Mouse (Mus musculus): Measurements from ENCODE around the gene Btf3. TPM values are rescaled to one million over a fixed set of nuclear protein-coding genes. Genes with fewer than 3 reads are reported as not detected.

The Btf3 gene
- polyA plus RNA-seq, 1 experiment from 2014 or later: 499 TPM

GRCm38 (mm10) chr13:98306852-98307475 is 9.8 kb downstream of the Btf3 start:
- Histone ChIP-seq H3K4me3 (ENCODE audit: low read depth, low read length) (no peak overlapping the region), H3K27me3 (replicated peaks; ENCODE audit: insufficient read depth, low read length) (no peaks in the 10 kb centered on the region), H3K4me1 (ENCODE audit: insufficient read depth, low read depth, low read length) (no peaks in the 10 kb centered on the region), H3K36me3 (ENCODE audit: insufficient read depth, low read length) (peaks cover 21% of the 10 kb centered on the region), H3K9me3 (ENCODE audit: low read length) (no peaks in the 10 kb centered on the region), H3K27ac (ENCODE audit: low read length) (0 out of 2 replicates have a peak overlapping the region, but pooled peaks have one; percentile 10), H3K4me2 (replicated peaks; ENCODE audit: low read depth, low read length) (no peak overlapping the region), H3K9ac (replicated peaks; ENCODE audit: low read depth) (no peak overlapping the region)
- no peak for ATAC-seq
- DNase-seq (ENCODE audit: low spot score): no peak
- TF ChIP-seq CTCF (IDR thresholded peaks at IDR 0.05) (no peak), EP300 (IDR thresholded peaks at IDR 0.05) (no peak)
- WGBS: 28% methylated on average over 14 of the region's 14 CpGs

DNA sequence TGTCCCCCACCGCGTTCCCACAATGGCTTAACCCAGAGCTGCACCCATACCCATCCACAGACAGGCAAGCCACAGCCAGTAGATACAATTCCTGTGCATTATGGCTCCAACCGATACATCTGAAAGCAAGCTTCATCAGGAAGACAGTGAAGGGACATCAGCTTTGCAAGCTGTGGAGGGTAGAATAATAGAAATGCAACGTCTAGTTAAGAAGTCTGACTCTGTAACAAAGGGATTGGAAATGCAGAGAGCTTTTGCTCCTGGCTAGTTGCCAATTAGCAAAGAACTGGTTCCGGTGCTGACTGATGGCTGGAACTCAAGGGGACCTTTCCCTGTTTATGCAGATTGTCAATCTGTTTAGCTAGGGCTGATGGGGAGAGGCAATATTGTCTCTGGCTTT is 10.4 kb downstream of the Btf3 start:
- Histone ChIP-seq H3K36me3 (ENCODE audit: insufficient read depth, low read length) (peaks cover 15% of the 10 kb centered on the region; the same call in 1 of the 2 replicates), H3K4me1 (ENCODE audit: insufficient read depth, low read depth, low read length) (no peaks in the 10 kb centered on the region), H3K27me3 (replicated peaks; ENCODE audit: insufficient read depth, low read length) (no peaks in the 10 kb centered on the region), H3K9me3 (ENCODE audit: low read length) (no peaks in the 10 kb centered on the region), H3K4me3 (ENCODE audit: low read depth, low read length) (no peak overlapping the region), H3K4me2 (replicated peaks; ENCODE audit: low read depth, low read length) (no peak overlapping the region), H3K27ac (ENCODE audit: low read length) (0 out of 2 replicates have a peak overlapping the region, but pooled peaks have one; percentile 10), H3K9ac (replicated peaks; ENCODE audit: low read depth) (no peak overlapping the region)
- TF ChIP-seq CTCF (IDR thresholded peaks at IDR 0.05): no peak
- TF ChIP-seq EP300 (IDR thresholded peaks at IDR 0.05): no peak
- DNase-seq (ENCODE audit: low spot score): peak; percentile 37
- no peak for ATAC-seq
- 36% methylated on average over 5 of the region's 5 CpGs for WGBS

DNA sequence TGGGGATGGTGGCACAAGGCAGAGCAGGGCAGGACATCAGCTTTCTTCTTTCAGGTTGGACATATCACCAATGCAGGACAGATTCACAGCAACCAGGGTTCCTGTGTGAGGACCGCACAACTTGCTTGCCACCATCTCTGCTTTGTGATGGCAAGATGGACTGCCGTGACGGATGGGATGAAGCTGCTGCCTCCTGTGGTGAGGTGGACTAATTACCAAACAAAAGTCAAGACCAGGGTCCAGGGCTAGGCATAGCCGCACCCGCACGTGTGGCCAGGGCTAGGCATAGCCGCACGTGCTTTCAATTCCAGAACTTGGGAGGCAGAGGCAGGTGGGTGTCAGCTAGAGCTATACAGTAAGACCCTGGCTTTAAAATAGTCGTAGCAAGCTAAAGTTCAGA is 11.5 kb downstream of the Btf3 start:
- no peak overlapping the region for H3K9ac ChIP-seq (replicated peaks; ENCODE audit: low read depth)
- no peak for DNase-seq (ENCODE audit: low spot score)
- TF ChIP-seq CTCF (IDR thresholded peaks at IDR 0.05): peak; percentile 15; the same call in 1 of the 2 replicates
- no peak for TF ChIP-seq EP300 (IDR thresholded peaks at IDR 0.05)
- 90% methylated on average over 9 of the region's 9 CpGs for WGBS
- no peak overlapping the region for H3K4me3 ChIP-seq (ENCODE audit: low read depth, low read length)
- no peaks in the 10 kb centered on the region for H3K9me3 ChIP-seq (ENCODE audit: low read length)
- peaks cover 4% of the 10 kb centered on the region; the same call in 1 of the 2 replicates for H3K36me3 ChIP-seq (ENCODE audit: insufficient read depth, low read length)
- H3K27ac ChIP-seq (ENCODE audit: low read length): no peak overlapping the region
- no peaks in the 10 kb centered on the region for H3K4me1 ChIP-seq (ENCODE audit: insufficient read depth, low read depth, low read length)
- no peaks in the 10 kb centered on the region for H3K27me3 ChIP-seq (replicated peaks; ENCODE audit: insufficient read depth, low read length)
- no peak for ATAC-seq
- no peak overlapping the region for H3K4me2 ChIP-seq (replicated peaks; ENCODE audit: low read depth, low read length)

DNA sequence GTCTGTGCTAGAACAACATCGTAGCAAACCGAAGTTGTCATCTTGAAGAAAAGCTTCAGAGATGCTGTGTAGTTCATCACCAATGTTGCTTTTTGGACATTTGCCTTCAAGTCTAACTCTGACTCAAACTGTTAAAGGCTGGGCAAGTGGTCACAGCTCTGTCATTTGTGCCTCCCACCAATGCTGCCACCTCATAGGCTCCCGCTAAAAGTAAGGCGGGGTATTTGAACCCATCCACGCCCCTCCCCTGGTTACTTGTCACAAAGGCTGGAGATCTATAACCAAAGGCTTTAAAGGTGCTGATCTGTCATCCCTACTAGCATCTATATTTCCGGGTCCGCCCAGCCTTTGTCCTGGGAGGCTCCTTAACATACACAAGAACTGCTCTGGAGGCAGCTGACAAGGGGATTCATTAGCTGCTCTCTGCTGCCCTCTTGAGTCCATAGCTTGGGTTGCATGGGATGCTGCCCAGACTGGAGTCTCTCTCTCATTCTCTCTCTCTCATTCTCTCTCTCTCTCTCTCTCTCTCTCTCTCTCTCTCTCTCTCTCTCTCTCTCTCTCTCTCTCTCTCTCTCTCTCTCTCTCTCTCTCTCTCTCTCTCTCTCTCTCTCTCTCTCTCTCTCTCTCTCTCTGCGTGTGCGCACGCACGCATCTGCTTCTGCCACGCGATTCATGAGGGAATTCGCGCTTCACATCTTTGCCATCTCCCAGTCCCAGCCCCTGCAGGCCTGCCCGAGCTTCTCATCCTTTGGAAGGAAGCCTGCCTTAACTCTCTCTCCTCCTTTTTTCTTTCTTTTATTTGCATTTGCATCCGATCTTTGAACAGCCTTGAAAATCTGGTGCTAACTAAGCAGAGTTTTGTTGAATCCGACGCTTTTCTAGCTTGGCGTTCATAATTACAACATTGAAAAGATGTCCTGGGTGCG is 17.7 kb downstream of the Btf3 start:
- ATAC-seq (peak; percentile 84), DNase-seq (ENCODE audit: low spot score) (peak; percentile 88)
- no peak overlapping the region for H3K27ac ChIP-seq (ENCODE audit: low read length)
- TF ChIP-seq CTCF (IDR thresholded peaks at IDR 0.05) (peak; percentile 82), EP300 (IDR thresholded peaks at IDR 0.05) (no peak)
- no peak overlapping the region for H3K4me2 ChIP-seq (replicated peaks; ENCODE audit: low read depth, low read length)
- WGBS: 54% methylated on average over 21 of the region's 21 CpGs
- no peak overlapping the region for H3K4me3 ChIP-seq (ENCODE audit: low read depth, low read length)
- H3K36me3 ChIP-seq (ENCODE audit: insufficient read depth, low read length): no peaks in the 10 kb centered on the region
- H3K27me3 ChIP-seq (replicated peaks; ENCODE audit: insufficient read depth, low read length): no peaks in the 10 kb centered on the region
- H3K4me1 ChIP-seq (ENCODE audit: insufficient read depth, low read depth, low read length): no peaks in the 10 kb centered on the region
- no peak overlapping the region for H3K9ac ChIP-seq (replicated peaks; ENCODE audit: low read depth)
- no peaks in the 10 kb centered on the region for H3K9me3 ChIP-seq (ENCODE audit: low read length)

GRCm38 (mm10) chr13:98297883-98298482 is 18.8 kb downstream of the Btf3 start:
- ATAC-seq: no peak
- no peak for TF ChIP-seq EP300 (IDR thresholded peaks at IDR 0.05)
- peak; percentile 46 for TF ChIP-seq CTCF (IDR thresholded peaks at IDR 0.05)
- 90% methylated on average over 6 of the region's 6 CpGs for WGBS
- DNase-seq (ENCODE audit: low spot score): no peak
- Histone ChIP-seq H3K27me3 (replicated peaks; ENCODE audit: insufficient read depth, low read length) (no peaks in the 10 kb centered on the region), H3K27ac (ENCODE audit: low read length) (no peak overlapping the region), H3K9me3 (ENCODE audit: low read length) (no peaks in the 10 kb centered on the region), H3K36me3 (ENCODE audit: insufficient read depth, low read length) (no peaks in the 10 kb centered on the region), H3K4me3 (ENCODE audit: low read depth, low read length) (no peak overlapping the region), H3K4me1 (ENCODE audit: insufficient read depth, low read depth, low read length) (no peaks in the 10 kb centered on the region), H3K9ac (replicated peaks; ENCODE audit: low read depth) (no peak overlapping the region), H3K4me2 (replicated peaks; ENCODE audit: low read depth, low read length) (no peak overlapping the region)

DNA sequence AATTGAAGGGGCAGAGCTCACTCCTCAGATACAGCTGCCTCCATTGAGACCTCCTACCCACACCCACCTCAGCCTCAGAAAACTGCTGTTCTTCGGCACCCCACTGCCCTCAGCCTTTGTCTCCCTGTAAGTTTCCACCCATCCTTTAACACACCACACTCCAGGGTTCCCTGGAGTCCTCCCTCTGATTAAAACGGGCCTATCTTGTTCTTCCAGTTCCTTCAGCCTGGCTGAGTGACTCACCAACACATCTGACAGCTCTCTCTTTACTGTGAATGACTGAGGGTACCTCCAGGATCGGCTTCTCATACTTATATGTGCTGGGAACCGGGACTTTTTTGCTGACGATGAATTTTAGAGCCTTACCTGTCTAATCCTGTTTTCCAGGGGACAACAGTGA is 20.7 kb downstream of the Btf3 start:
- H3K27ac ChIP-seq (ENCODE audit: low read length): no peak overlapping the region
- H3K4me3 ChIP-seq (ENCODE audit: low read depth, low read length): no peak overlapping the region
- no peaks in the 10 kb centered on the region for H3K4me1 ChIP-seq (ENCODE audit: insufficient read depth, low read depth, low read length)
- 33% methylated on average over 5 of the region's 5 CpGs for WGBS
- no peaks in the 10 kb centered on the region for H3K36me3 ChIP-seq (ENCODE audit: insufficient read depth, low read length)
- no peaks in the 10 kb centered on the region for H3K27me3 ChIP-seq (replicated peaks; ENCODE audit: insufficient read depth, low read length)
- H3K4me2 ChIP-seq (replicated peaks; ENCODE audit: low read depth, low read length): no peak overlapping the region
- TF ChIP-seq CTCF (IDR thresholded peaks at IDR 0.05) (no peak), EP300 (IDR thresholded peaks at IDR 0.05) (no peak)
- H3K9ac ChIP-seq (replicated peaks; ENCODE audit: low read depth): no peak overlapping the region
- H3K9me3 ChIP-seq (ENCODE audit: low read length): no peaks in the 10 kb centered on the region
- no peak; the same call in 1 of the 2 replicates for ATAC-seq
- DNase-seq (ENCODE audit: low spot score): peak; percentile 33

Data from lung, postnatal 0 days (tissue).